10 mouse cellular contexts compared by ENCODE assay signal in genomic region chr9:50800985-50801384, GRCm38 (mm10). TPM values are rescaled to one million over a fixed set of nuclear protein-coding genes. Genes with fewer than 3 reads are reported as not detected.
DNase-seq lines count a peak whose midpoint lies in the region; ATAC-seq lines count a peak whose summit lies in the region.
"Had no signal": no experiment of that assay in that cellular context is flagged by ENCODE, and none has a peak within 500 bp of the region (broad histone marks: within the 10 kb centered on the region; RNA-seq: fewer than 3 reads in every experiment).

No protein-coding gene starts in this region.

- peaks cover 3% of the 10 kb centered on the region; the same call in 1 of the 2 replicates for H3K36me3 ChIP-seq in limb, embryonic 11.5 days (ENCODE audit: control insufficient read depth, insufficient read depth, low read length)

- no peaks in the 10 kb centered on the region for H3K27me3 ChIP-seq in limb, embryonic 11.5 days (ENCODE audit: control insufficient read depth, insufficient read depth, low read length)
- H3K27me3 ChIP-seq: embryonic facial prominence, embryonic 12.5 days had no signal

- no peaks in the 10 kb centered on the region for H3K4me1 ChIP-seq in limb, embryonic 11.5 days (ENCODE audit: control insufficient read depth, insufficient read depth, low read length)
- H3K4me1 ChIP-seq: embryonic facial prominence, embryonic 12.5 days had no signal

- no peak overlapping the region for H3K9ac ChIP-seq in limb, embryonic 11.5 days (ENCODE audit: low read length)
- H3K9ac ChIP-seq: embryonic facial prominence, embryonic 12.5 days had no signal

- no peak overlapping the region for H3K4me3 ChIP-seq in limb, embryonic 11.5 days (ENCODE audit: low read depth, low read length)
- H3K4me3 ChIP-seq: embryonic facial prominence, embryonic 12.5 days had no signal

- H3K27ac ChIP-seq in limb, embryonic 11.5 days (replicated peaks; ENCODE audit: low read depth, low read length) = no peak overlapping the region
- H3K27ac ChIP-seq: embryonic facial prominence, embryonic 12.5 days; macrophage had no signal

- H3K9me3 ChIP-seq in limb, embryonic 11.5 days (ENCODE audit: control insufficient read depth, low read length) = no peaks in the 10 kb centered on the region
- H3K9me3 ChIP-seq: embryonic facial prominence, embryonic 12.5 days had no signal

- intact Hi-C loops in gastrocnemius, postnatal 14 days (cut with DNase I; ENCODE audit: low total_unique reads) = no loop called here

- ATAC-seq in limb, embryonic 11.5 days (ENCODE audit: insufficient number of reproducible peaks, low FRiP score, low TSS enrichment, low read depth) = no peak

- DNase-seq in gastrocnemius, postnatal 10 days = peak; percentile 29
- no peak for DNase-seq in gastrocnemius, postnatal 25 days
- peak; percentile 84 for DNase-seq in CD4-positive, CD25-positive, alpha-beta regulatory T cell, adult 2 months (ENCODE audit: low read depth, low spot score)
- DNase-seq in adrenal gland, postnatal 36 days = peak; percentile 32 to 54
- DNase-seq in gastrocnemius, postnatal 14 days = peak; percentile 27
- peak; percentile 31 for DNase-seq in limb, embryonic 11.5 days (ENCODE audit: low spot score)
- peak; percentile 64 for DNase-seq in retina, postnatal 1 day
- DNase-seq in urinary bladder, postnatal 25 days (ENCODE audit: low spot score) = no peak

- whole genome bisulfite sequencing in limb, embryonic 11.5 days = 66% methylated on average over 2 of the region's 2 CpGs

- H3K4me2 ChIP-seq in limb, embryonic 11.5 days (ENCODE audit: low read depth, severe bottlenecking) = no peak overlapping the region
- H3K4me2 ChIP-seq: embryonic facial prominence, embryonic 12.5 days had no signal

RNA-seq across cellular contexts. Expression of gene 1110032A03Rik, which starts 25.7 kb away (rescaled TPM):
- 10 to 100 TPM; 11.4 to 12.6 TPM for total RNA-seq in gastrocnemius, postnatal 10 days (2021)
- total RNA-seq in gastrocnemius, postnatal 25 days (2021) = 10 to 100 TPM in 1 of 2 experiments, 1 to 10 TPM in 1; 9.0 to 10.7 TPM
- 10 to 100 TPM; 34.9 to 44.5 TPM for total RNA-seq in adrenal gland, postnatal 36 days (2021)
- 10 to 100 TPM in 1 of 2 experiments, 1 to 10 TPM in 1; 7.9 to 11.9 TPM for total RNA-seq in gastrocnemius, postnatal 14 days (2021)
- 28.9 and 30.7 TPM in 2 replicates for polyA plus RNA-seq in limb, embryonic 11.5 days (2014; fragmentation: Nextera tagmentation; extraction: Ambion mirVana)

RNA-seq across cellular contexts. Expression of gene Alg9, which starts 26.2 kb away (rescaled TPM):
- 10 to 100 TPM in 1 of 2 experiments, 1 to 10 TPM in 1; 8.2 to 13.4 TPM for total RNA-seq in gastrocnemius, postnatal 10 days (2021)
- total RNA-seq in gastrocnemius, postnatal 25 days (2021) = 10 to 100 TPM in 1 of 2 experiments, 1 to 10 TPM in 1; 9.0 to 10.5 TPM
- total RNA-seq in adrenal gland, postnatal 36 days (2021) = 10 to 100 TPM; 24.2 to 27.7 TPM
- total RNA-seq in gastrocnemius, postnatal 14 days (2021) = 1 to 10 TPM; 7.1 to 8.6 TPM
- polyA plus RNA-seq in limb, embryonic 11.5 days (2014; fragmentation: Nextera tagmentation; extraction: Ambion mirVana) = 36.9 and 40.4 TPM in 2 replicates

RNA-seq across cellular contexts. Expression of gene Fdxacb1, which starts 32.9 kb away (rescaled TPM):
- 1 to 10 TPM; 4.0 to 4.9 TPM for total RNA-seq in gastrocnemius, postnatal 10 days (2021)
- total RNA-seq in gastrocnemius, postnatal 25 days (2021) = 1 to 10 TPM; 3.7 to 3.9 TPM
- 1 to 10 TPM; 4.2 to 6.1 TPM for total RNA-seq in adrenal gland, postnatal 36 days (2021)
- 1 to 10 TPM; 3.4 to 4.4 TPM for total RNA-seq in gastrocnemius, postnatal 14 days (2021)
- 11.8 and 12.5 TPM in 2 replicates for polyA plus RNA-seq in limb, embryonic 11.5 days (2014; fragmentation: Nextera tagmentation; extraction: Ambion mirVana)

RNA-seq across cellular contexts. Expression of gene Ppp2r1b, which starts 44.1 kb away (rescaled TPM):
- total RNA-seq in gastrocnemius, postnatal 10 days (2021) = 10 to 100 TPM in 1 of 2 experiments, 1 to 10 TPM in 1; 7.0 to 10.3 TPM
- 1 to 10 TPM; 5.0 to 7.9 TPM for total RNA-seq in gastrocnemius, postnatal 25 days (2021)
- total RNA-seq in adrenal gland, postnatal 36 days (2021) = 10 to 100 TPM; 35.4 to 35.7 TPM
- total RNA-seq in gastrocnemius, postnatal 14 days (2021) = 1 to 10 TPM; 5.5 to 5.8 TPM
- 126 and 133 TPM in 2 replicates for polyA plus RNA-seq in limb, embryonic 11.5 days (2014; fragmentation: Nextera tagmentation; extraction: Ambion mirVana)

RNA-seq across cellular contexts. Expression of gene Hspb2, which starts 48.8 kb away (rescaled TPM):
- total RNA-seq in gastrocnemius, postnatal 10 days (2021) = 100 to 1,000 TPM; 120 to 128 TPM
- 100 to 1,000 TPM; 106 to 134 TPM for total RNA-seq in gastrocnemius, postnatal 25 days (2021)
- total RNA-seq in adrenal gland, postnatal 36 days (2021) = 1 to 10 TPM; 1.5 to 2.2 TPM
- total RNA-seq in gastrocnemius, postnatal 14 days (2021) = 100 to 1,000 TPM; 130 to 134 TPM
- 3.1 and 3.5 TPM in 2 replicates for polyA plus RNA-seq in limb, embryonic 11.5 days (2014; fragmentation: Nextera tagmentation; extraction: Ambion mirVana)
- polyA plus RNA-seq: macrophage had no signal

Comparison
In these comparisons a context has a peak if more than half of its experiments do, and no peak if none do; other contexts are left out.
1. DNase-seq: peak in gastrocnemius, postnatal 10 days (single experiment), CD4-positive, CD25-positive, alpha-beta regulatory T cell, adult 2 months (single experiment), adrenal gland, postnatal 36 days (2 of 2), gastrocnemius, postnatal 14 days (single experiment), limb, embryonic 11.5 days (single experiment) and retina, postnatal 1 day (single experiment); none in gastrocnemius, postnatal 25 days (single experiment) and urinary bladder, postnatal 25 days (single experiment).